Mouse (Mus musculus): ENCODE data around the gene Pvalb. TPM values are rescaled to one million over a fixed set of nuclear protein-coding genes. Genes with fewer than 3 reads are reported as not detected.

The Pvalb gene
- polyA plus RNA-seq, 1 experiment from 2014 or later = not detected

DNA sequence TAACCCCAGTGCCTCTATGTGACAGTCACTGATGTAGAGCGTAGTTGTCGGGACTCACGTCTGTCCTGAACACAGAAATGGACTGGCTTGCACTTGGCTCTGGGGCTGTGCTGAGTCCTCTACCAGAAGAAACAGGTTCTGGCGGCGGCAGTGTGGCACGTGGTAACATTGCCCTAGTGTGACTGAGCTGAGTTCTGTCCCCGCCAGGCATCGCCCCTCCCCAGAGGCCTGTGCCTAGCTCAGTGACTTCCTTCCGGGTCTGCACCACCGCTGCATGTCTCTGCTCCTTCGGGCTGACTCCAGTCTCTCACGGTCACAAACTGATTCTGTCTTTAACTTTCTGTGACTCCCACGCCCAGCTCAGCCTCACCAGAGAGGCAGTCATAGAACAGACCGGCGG, 35.5 kb downstream of the Pvalb start:
- WGBS = 94% methylated on average over 15 of the region's 15 CpGs
- no peaks in the 10 kb centered on the region for H3K27me3 ChIP-seq (replicated peaks; ENCODE audit: control insufficient read depth, insufficient read depth, low read length)
- TF ChIP-seq CTCF (IDR thresholded peaks at IDR 0.05; ENCODE audit: low read depth) = no peak

DNA sequence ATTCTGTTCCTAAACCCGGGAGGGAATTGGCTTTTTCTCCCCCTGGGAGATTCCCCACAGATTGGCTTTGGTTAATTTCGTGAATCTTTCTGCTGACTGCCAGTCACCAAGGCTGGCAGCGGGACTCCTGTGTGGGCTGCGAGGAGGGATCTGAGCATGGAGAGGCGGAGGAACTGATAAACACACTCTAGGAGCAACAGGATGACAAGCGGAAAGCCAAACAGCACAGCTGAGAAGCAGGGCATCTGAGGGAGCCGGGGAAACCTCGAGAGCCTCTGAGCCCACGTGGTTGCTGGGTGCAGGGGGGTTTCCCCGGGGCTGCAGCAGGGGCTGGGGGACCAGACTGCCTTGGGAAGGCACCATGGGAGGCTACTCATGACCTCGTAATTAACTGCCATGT, 36.6 kb downstream of the Pvalb start:
- H3K4me3 ChIP-seq (ENCODE audit: low read depth, low read length) = no peak overlapping the region

More for the DNA sequence above, 35.5 kb downstream of the Pvalb start:
- H3K4me1 ChIP-seq (replicated peaks; ENCODE audit: control insufficient read depth, insufficient read depth, low read length) = peaks cover 8% of the 10 kb centered on the region; the same call in 1 of the 2 replicates
- H3K4me2 ChIP-seq (replicated peaks; ENCODE audit: low read depth) = no peak overlapping the region
- H3K4me3 ChIP-seq (ENCODE audit: low read depth, low read length) = no peak overlapping the region
- H3K36me3 ChIP-seq (ENCODE audit: control insufficient read depth, insufficient read depth) = no peaks in the 10 kb centered on the region
- H3K9me3 ChIP-seq (ENCODE audit: control insufficient read depth) = no peaks in the 10 kb centered on the region
- no peak for ATAC-seq
- no peak overlapping the region for H3K9ac ChIP-seq (ENCODE audit: low read depth, low read length)
- H3K27ac ChIP-seq (ENCODE audit: low read depth, low read length) = no peak overlapping the region

GRCm38 (mm10) chr15:78165292-78165691, 40.9 kb downstream of the Pvalb start:
- Histone ChIP-seq H3K27me3 (replicated peaks; ENCODE audit: control insufficient read depth, insufficient read depth, low read length) (no peaks in the 10 kb centered on the region), H3K4me3 (ENCODE audit: low read depth, low read length) (no peak overlapping the region), H3K9me3 (ENCODE audit: control insufficient read depth) (no peaks in the 10 kb centered on the region), H3K9ac (ENCODE audit: low read depth, low read length) (no peak overlapping the region), H3K36me3 (ENCODE audit: control insufficient read depth, insufficient read depth) (no peaks in the 10 kb centered on the region), H3K4me1 (replicated peaks; ENCODE audit: control insufficient read depth, insufficient read depth, low read length) (no peaks in the 10 kb centered on the region), H3K4me2 (replicated peaks; ENCODE audit: low read depth) (no peak overlapping the region), H3K27ac (ENCODE audit: low read depth, low read length) (no peak overlapping the region)
- ATAC-seq = no peak
- WGBS = 77% methylated on average over 4 of the region's 4 CpGs
- TF ChIP-seq CTCF (IDR thresholded peaks at IDR 0.05; ENCODE audit: low read depth) = no peak

More for the DNA sequence above, 36.6 kb downstream of the Pvalb start:
- H3K4me1 ChIP-seq (replicated peaks; ENCODE audit: control insufficient read depth, insufficient read depth, low read length) = peaks cover 6% of the 10 kb centered on the region; the same call in 1 of the 2 replicates
- no peak for TF ChIP-seq CTCF (IDR thresholded peaks at IDR 0.05; ENCODE audit: low read depth)
- ATAC-seq = no peak
- H3K36me3 ChIP-seq (ENCODE audit: control insufficient read depth, insufficient read depth) = no peaks in the 10 kb centered on the region
- no peak overlapping the region for H3K4me2 ChIP-seq (replicated peaks; ENCODE audit: low read depth)
- no peak overlapping the region for H3K27ac ChIP-seq (ENCODE audit: low read depth, low read length)
- no peaks in the 10 kb centered on the region for H3K27me3 ChIP-seq (replicated peaks; ENCODE audit: control insufficient read depth, insufficient read depth, low read length)
- H3K9ac ChIP-seq (ENCODE audit: low read depth, low read length) = no peak overlapping the region
- H3K9me3 ChIP-seq (ENCODE audit: control insufficient read depth) = no peaks in the 10 kb centered on the region
- 78% methylated on average over 11 of the region's 11 CpGs for WGBS

DNA sequence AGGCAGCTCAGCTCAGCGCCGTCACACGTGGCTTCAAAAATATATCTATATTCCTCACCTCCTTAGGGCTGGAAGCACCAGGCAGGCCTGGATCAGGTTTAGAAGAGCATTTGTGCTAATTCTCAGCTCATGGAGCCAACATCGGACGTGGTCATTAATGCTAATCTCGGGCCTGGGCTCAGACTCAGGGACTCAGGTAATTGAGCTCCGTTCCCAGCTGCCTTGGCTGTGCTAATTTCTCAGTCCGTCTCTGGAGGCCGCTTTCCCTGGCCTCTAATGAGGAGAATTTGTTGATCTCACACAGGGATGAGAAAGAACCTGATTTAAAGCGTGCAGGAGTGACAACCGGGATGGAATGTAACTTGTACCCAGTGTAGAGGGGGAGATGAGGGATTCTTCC, 41.7 kb downstream of the Pvalb start:
- no peak overlapping the region for H3K27ac ChIP-seq (ENCODE audit: low read depth, low read length)
- no peak overlapping the region for H3K9ac ChIP-seq (ENCODE audit: low read depth, low read length)
- no peaks in the 10 kb centered on the region for H3K4me1 ChIP-seq (replicated peaks; ENCODE audit: control insufficient read depth, insufficient read depth, low read length)
- no peak overlapping the region for H3K4me2 ChIP-seq (replicated peaks; ENCODE audit: low read depth)
- WGBS = 91% methylated on average over 11 of the region's 11 CpGs
- H3K4me3 ChIP-seq (ENCODE audit: low read depth, low read length) = no peak overlapping the region
- no peak for ATAC-seq
- no peaks in the 10 kb centered on the region for H3K9me3 ChIP-seq (ENCODE audit: control insufficient read depth)
- no peaks in the 10 kb centered on the region for H3K36me3 ChIP-seq (ENCODE audit: control insufficient read depth, insufficient read depth)
- no peak for TF ChIP-seq CTCF (IDR thresholded peaks at IDR 0.05; ENCODE audit: low read depth)
- H3K27me3 ChIP-seq (replicated peaks; ENCODE audit: control insufficient read depth, insufficient read depth, low read length) = no peaks in the 10 kb centered on the region

- Histone ChIP-seq H3K27ac (ENCODE audit: low read depth, low read length) (no peak overlapping the region), H3K4me3 (ENCODE audit: low read depth, low read length) (no peak overlapping the region), H3K9me3 (ENCODE audit: control insufficient read depth) (no peaks in the 10 kb centered on the region), H3K9ac (ENCODE audit: low read depth, low read length) (no peak overlapping the region), H3K4me2 (replicated peaks; ENCODE audit: low read depth) (no peak overlapping the region), H3K36me3 (ENCODE audit: control insufficient read depth, insufficient read depth) (no peaks in the 10 kb centered on the region), H3K27me3 (replicated peaks; ENCODE audit: control insufficient read depth, insufficient read depth, low read length) (no peaks in the 10 kb centered on the region), H3K4me1 (replicated peaks; ENCODE audit: control insufficient read depth, insufficient read depth, low read length) (no peaks in the 10 kb centered on the region)
- WGBS = 79% methylated on average over 9 of the region's 9 CpGs
- no peak for ATAC-seq
- TF ChIP-seq CTCF (IDR thresholded peaks at IDR 0.05; ENCODE audit: low read depth) = no peak
Measured at GRCm38 (mm10) chr15:78161946-78162345, 44.3 kb downstream of the Pvalb start.

DNA sequence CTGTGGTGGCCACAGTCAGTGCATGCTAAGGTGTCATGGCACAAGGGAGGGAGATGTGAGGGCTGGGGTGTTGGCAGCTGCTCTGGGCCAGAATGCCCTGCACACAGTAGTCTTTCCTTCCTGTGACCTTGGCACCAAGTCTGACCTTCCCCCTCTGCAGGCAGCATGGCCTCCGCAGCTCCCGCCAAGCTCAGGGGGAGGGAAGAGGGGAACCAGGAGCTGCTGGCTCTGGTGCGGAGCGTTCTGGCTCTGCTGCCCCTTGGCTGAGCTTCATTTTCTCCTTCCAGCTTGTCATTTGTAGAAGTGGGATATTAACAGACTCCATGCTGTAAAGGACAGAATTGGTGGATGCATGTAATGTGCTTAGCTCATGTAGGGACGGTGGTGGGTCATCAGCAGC, 47.9 kb downstream of the Pvalb start:
- 70% methylated on average over 4 of the region's 5 CpGs for WGBS
- Histone ChIP-seq H3K27me3 (replicated peaks; ENCODE audit: control insufficient read depth, insufficient read depth, low read length) (no peaks in the 10 kb centered on the region), H3K4me3 (ENCODE audit: low read depth, low read length) (no peak overlapping the region), H3K27ac (ENCODE audit: low read depth, low read length) (no peak overlapping the region), H3K4me1 (replicated peaks; ENCODE audit: control insufficient read depth, insufficient read depth, low read length) (no peaks in the 10 kb centered on the region), H3K4me2 (replicated peaks; ENCODE audit: low read depth) (no peak overlapping the region), H3K9me3 (ENCODE audit: control insufficient read depth) (no peaks in the 10 kb centered on the region), H3K36me3 (ENCODE audit: control insufficient read depth, insufficient read depth) (no peaks in the 10 kb centered on the region), H3K9ac (ENCODE audit: low read depth, low read length) (no peak overlapping the region)
- ATAC-seq = no peak
- no peak for TF ChIP-seq CTCF (IDR thresholded peaks at IDR 0.05; ENCODE audit: low read depth)

DNA sequence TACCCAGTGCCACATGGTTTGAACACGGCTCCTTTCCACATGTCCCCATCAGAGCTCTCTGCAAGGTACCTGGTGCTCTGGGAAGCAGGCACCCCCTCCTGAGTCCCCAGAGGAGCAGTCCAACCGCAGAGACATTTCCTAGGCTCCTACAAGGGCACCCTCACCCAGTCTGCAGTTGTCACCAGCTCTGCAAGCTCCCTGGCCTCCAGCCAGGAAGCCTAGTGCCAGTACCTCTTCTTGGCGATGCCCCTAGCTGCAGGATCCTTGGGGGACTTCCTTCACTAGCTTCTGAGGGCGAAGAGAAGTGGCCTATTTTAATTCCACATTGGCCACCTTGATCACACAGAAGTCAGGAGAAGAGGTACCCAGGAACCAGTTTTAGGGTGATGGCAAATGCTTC, 48.4 kb downstream of the Pvalb start:
- Histone ChIP-seq H3K27me3 (replicated peaks; ENCODE audit: control insufficient read depth, insufficient read depth, low read length) (no peaks in the 10 kb centered on the region), H3K27ac (ENCODE audit: low read depth, low read length) (no peak overlapping the region), H3K4me2 (replicated peaks; ENCODE audit: low read depth) (no peak overlapping the region), H3K4me1 (replicated peaks; ENCODE audit: control insufficient read depth, insufficient read depth, low read length) (no peaks in the 10 kb centered on the region), H3K36me3 (ENCODE audit: control insufficient read depth, insufficient read depth) (no peaks in the 10 kb centered on the region), H3K9ac (ENCODE audit: low read depth, low read length) (no peak overlapping the region), H3K9me3 (ENCODE audit: control insufficient read depth) (no peaks in the 10 kb centered on the region), H3K4me3 (ENCODE audit: low read depth, low read length) (no peak overlapping the region)
- WGBS = 66% methylated on average over 4 of the region's 4 CpGs
- no peak for ATAC-seq
- TF ChIP-seq CTCF (IDR thresholded peaks at IDR 0.05; ENCODE audit: low read depth) = no peak
